Mouse (Mus musculus) lung, postnatal 0 days (tissue): ENCODE measurements around the gene Olfr1487.

Experiments used
- CTCF ChIP-seq: IDR thresholded peaks from 2 replicates; pipeline ENCODE4 v1.5.1; 2016; ENCODE audit warnings: antibody characterized with exemption, mild to moderate bottlenecking
- EP300 ChIP-seq: IDR thresholded peaks from 2 replicates; pipeline ENCODE4 v1.6.1; 2016; ENCODE audit warnings: antibody characterized with exemption, mild to moderate bottlenecking, control low read depth

GRCm38 (mm10) chr19:13650791-13651190 is 33.6 kb downstream of the Olfr1487 start, which contains the start of gene Olfr1490:
- TF ChIP-seq EP300 (no peak), CTCF (no peak)
